Mouse (Mus musculus): ENCODE measurements around the gene Tagap.
"Not testable (repeated sequence)": the region's sequence is repeated elsewhere in the genome, so short reads cannot be mapped to it uniquely, and the experiment has no call there.

Gene Tagap

DNA sequence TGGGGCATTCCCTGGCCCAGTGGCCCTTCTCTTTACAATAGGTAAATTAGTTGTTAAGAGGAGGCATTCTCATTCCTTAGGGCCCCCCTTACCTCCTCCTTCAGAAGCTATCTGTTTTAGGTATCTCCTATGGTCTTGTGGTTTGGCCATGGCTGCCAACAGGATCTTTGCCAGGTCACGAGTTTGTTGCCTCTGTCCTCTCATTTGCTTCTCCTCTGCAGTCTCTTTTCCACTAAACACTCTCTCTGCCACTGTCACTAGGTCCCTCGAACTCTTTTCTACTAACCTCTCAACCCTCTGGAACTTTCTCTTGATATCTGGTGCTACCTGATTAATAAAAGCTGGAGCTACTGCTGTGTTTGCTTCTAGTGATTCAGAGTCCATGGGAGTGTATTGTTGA lies 38.6 kb downstream of the Tagap start:
- DNase-seq (ENCODE audit: low read depth in 2 of 2, low spot score in 2 of 2) = not testable (repeated sequence)

DNA sequence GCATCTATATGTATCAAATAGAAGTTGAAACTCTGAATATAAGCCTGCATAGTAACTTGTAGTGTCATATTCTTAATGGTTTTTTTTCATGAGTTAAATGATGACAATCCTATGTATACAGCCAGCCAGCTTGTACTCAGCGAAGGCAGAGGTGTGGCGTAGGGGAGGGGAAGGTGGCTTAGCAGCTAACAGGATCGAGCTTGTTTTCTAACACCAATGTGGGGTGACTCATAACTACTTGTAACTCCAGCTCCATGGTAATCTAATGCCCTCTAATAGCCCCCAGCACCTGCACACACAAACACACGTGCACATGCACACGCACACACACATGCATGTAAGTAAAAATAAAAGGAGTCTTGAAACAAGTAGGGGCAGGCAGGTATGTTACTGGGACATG lies 42.7 kb downstream of the Tagap start:
- not testable (repeated sequence) for DNase-seq (ENCODE audit: low read depth in 2 of 2, low spot score in 2 of 2)

DNA sequence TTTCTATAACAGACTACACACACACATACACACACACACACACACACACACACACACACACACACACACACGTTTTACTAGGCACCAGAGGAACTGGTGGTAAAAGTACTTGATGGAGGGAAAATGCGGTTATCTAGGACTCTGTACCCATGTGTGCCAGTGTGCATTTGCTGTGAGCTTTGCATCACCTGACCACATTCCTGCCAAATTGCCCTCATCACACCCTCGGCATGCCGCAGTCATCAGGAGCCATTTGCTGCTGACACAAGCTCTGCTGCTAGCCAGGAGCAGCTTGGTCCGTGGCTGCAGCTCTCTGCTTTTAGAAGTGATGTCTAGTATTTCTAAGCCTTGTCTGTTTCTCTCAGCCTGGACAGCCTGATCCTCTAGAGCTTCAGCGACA lies 44.0 kb downstream of the Tagap start:
- DNase-seq (ENCODE audit: low read depth in 2 of 2, low spot score in 2 of 2) = not testable (repeated sequence)

DNA sequence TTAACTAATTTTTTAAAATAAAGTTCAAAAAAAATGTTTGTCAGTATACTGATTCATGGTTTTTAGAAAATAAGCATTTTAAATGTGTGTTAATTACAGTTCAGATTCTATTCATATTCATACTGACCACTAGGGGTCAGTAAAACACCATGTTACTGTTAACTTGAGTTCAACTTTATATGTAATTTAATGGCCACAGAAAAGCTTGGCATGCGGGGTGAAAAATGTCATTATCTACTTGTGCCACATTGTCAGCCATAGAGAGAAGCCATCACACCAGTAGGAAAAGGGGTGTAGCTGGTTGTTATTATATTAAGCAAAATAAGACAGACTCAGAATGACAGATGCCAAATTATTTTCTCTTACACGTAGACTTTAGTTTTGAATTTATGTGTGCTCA lies 57.7 kb downstream of the Tagap start:
- not testable (repeated sequence) for DNase-seq (ENCODE audit: low read depth in 2 of 2, low spot score in 2 of 2)

All from CD8-positive naive resting alpha-beta T cell, adult 2 months (primary cell).